Mouse (Mus musculus) MEL (cell line): Measurements from ENCODE around the gene Cep295nl. TPM values are rescaled to one million over a fixed set of nuclear protein-coding genes. Genes with fewer than 3 reads are reported as not detected.
"Not testable (repeated sequence)": the region's sequence is repeated elsewhere in the genome, so short reads cannot be mapped to it uniquely, and the experiment has no call there.

Source experiments
- DNase-seq: peaks from one replicate; pipeline ENCODE4 v3.0.0; 2011; ENCODE audit warnings: low read depth, low spot score
- H3K27ac ChIP-seq: 2 replicates; pipeline ENCODE4 v1.5.1; 2012; ENCODE audit warnings: low read depth, mild to moderate bottlenecking, control low read depth, low read length, moderate library complexity; ENCODE audit not compliant: control insufficient read depth
- H3K27me3 ChIP-seq, 2 experiments: fragments of 150-350 bp in 1 of 2; sonication (generic) in 1 of 2; 2 replicates each; pipeline ENCODE4 v1.6.1; 2012; ENCODE audit warnings: low read length in 2 of 2, mild to moderate bottlenecking in 2 of 2, improper control_type of control experiment in 1 of 2, moderate library complexity in 1 of 2; ENCODE audit not compliant: insufficient read depth in 2 of 2, control insufficient read depth in 1 of 2
- H3K36me3 ChIP-seq, 2 experiments: 2 replicates each; pipeline ENCODE4 v1.6.1; 2012 to 2014; ENCODE audit warnings: low read length in 2 of 2, improper control_type of control experiment in 1 of 2, inconsistent platforms in 1 of 2, mild to moderate bottlenecking in 1 of 2; ENCODE audit not compliant: insufficient read depth in 2 of 2, control insufficient read depth in 1 of 2
- H3K4me1 ChIP-seq, 2 experiments: fragments of 150-350 bp in 1 of 2; sonication (generic) in 1 of 2; 2 replicates each; pipeline ENCODE4 v1.6.1; 2012; ENCODE audit warnings: low read length in 2 of 2, improper control_type of control experiment in 1 of 2, mild to moderate bottlenecking in 1 of 2; ENCODE audit not compliant: insufficient read depth in 2 of 2, control insufficient read depth in 1 of 2
- H3K4me3 ChIP-seq, 2 experiments: fragments of 150-350 bp in 1 of 2; sonication (generic) in 1 of 2; 2 replicates each; pipeline ENCODE4 v1.5.1; 2012; ENCODE audit warnings: low read depth in 2 of 2, low read length in 2 of 2, mild to moderate bottlenecking in 2 of 2, moderate library complexity in 2 of 2, control low read depth in 1 of 2, improper control_type of control experiment in 1 of 2; ENCODE audit not compliant: control insufficient read depth in 1 of 2, insufficient read depth in 1 of 2
- H3K79me2 ChIP-seq: 2 replicates; pipeline ENCODE4 v1.6.1; 2012; ENCODE audit warnings: mild to moderate bottlenecking, low read length, moderate library complexity; ENCODE audit not compliant: control insufficient read depth, poor library complexity, insufficient read depth
- H3K9ac ChIP-seq: 2 replicates; pipeline ENCODE4 v1.6.1; 2012; ENCODE audit warnings: low read depth, mild to moderate bottlenecking, control low read depth, low read length, moderate library complexity; ENCODE audit not compliant: control insufficient read depth, poor library complexity, severe bottlenecking
- H3K9me3 ChIP-seq: fragments of 150-350 bp; sonication (generic); replicated peaks from 2 replicates; pipeline ENCODE4 v1.6.1; 2012; ENCODE audit warnings: mild to moderate bottlenecking, low read length, improper control_type of control experiment, moderate library complexity; ENCODE audit not compliant: insufficient read depth
- CTCF ChIP-seq, 3 experiments: IDR thresholded peaks in 2 of 3; conservative IDR thresholded peaks in 1 of 3; 2 replicates each; pipeline ENCODE4 v1.5.1; 2011 to 2012; ENCODE audit warnings: low read length in 3 of 3, low read depth in 2 of 3, mild to moderate bottlenecking in 2 of 3, improper control_type of control experiment in 1 of 3, inconsistent platforms in 1 of 3, mixed read lengths in 1 of 3, moderate library complexity in 1 of 3; ENCODE audit not compliant: control insufficient read depth in 1 of 3, insufficient read depth in 1 of 3, poor library complexity in 1 of 3, severe bottlenecking in 1 of 3
- GABPA ChIP-seq: IDR thresholded peaks from 2 replicates; pipeline ENCODE4 v1.6.1; 2012; ENCODE audit warnings: low read depth, mild to moderate bottlenecking, inconsistent platforms, low read length, improper control_type of control experiment, moderate library complexity
- POLR2A ChIP-seq, 2 experiments: IDR thresholded peaks; 2 replicates each; pipeline ENCODE4 v1.6.1; 2011 to 2012; ENCODE audit warnings: low read length in 2 of 2, mild to moderate bottlenecking in 2 of 2, control low read depth in 1 of 2, improper control_type of control experiment in 1 of 2, low read depth in 1 of 2, moderate library complexity in 1 of 2; ENCODE audit not compliant: control insufficient read depth in 1 of 2, insufficient read depth in 1 of 2, poor library complexity in 1 of 2
- RAD21 ChIP-seq: IDR thresholded peaks from 2 replicates; pipeline ENCODE4 v1.6.1; 2011; ENCODE audit warnings: mild to moderate bottlenecking, low read depth, low read length, improper control_type of control experiment
- SMC3 ChIP-seq: IDR thresholded peaks from 2 replicates; pipeline ENCODE4 v1.6.1; 2011; ENCODE audit warnings: low read depth, low read length, improper control_type of control experiment
- USF1 ChIP-seq: IDR thresholded peaks from 2 replicates; pipeline ENCODE4 v1.6.1; 2014; ENCODE audit warnings: low read depth, mild to moderate bottlenecking, inconsistent platforms, low read length, improper control_type of control experiment, moderate library complexity
- ZC3H11A ChIP-seq: IDR thresholded peaks from 2 replicates; pipeline ENCODE4 v1.6.1; 2012; ENCODE audit warnings: low read depth, mild to moderate bottlenecking, inconsistent platforms, low read length, improper control_type of control experiment
- ZKSCAN1 ChIP-seq: IDR thresholded peaks from 2 replicates; pipeline ENCODE4 v1.6.1; 2012; ENCODE audit warnings: low read depth, mild to moderate bottlenecking, inconsistent platforms, low read length, improper control_type of control experiment, moderate library complexity
- polyA plus RNA-seq, 2 experiments: library from polyadenylated mRNA; stranded (reverse) in 1 of 2; unstranded in 1 of 2; fragments of >175 nt in 1 of 2; fragments of >200 nt in 1 of 2; gene quantifications; 2 replicates each; pipeline versions ENCODE4 v1.2.1 to v1.2.4; 2012; ENCODE audit warnings: low replicate concordance in 2 of 2, low read depth in 1 of 2; ENCODE audit not compliant: insufficient read length in 2 of 2, insufficient read depth in 1 of 2, missing spikeins in 1 of 2
- total RNA-seq: library from RNA; depleted of rRNA; stranded (reverse); fragments of 300-350 nt; gene quantifications from 2 replicates; pipeline ENCODE4 v1.2.3, GENCODE M21; 2012; rRNA removed

Cep295nl gene
- not detected in 2 replicates for total RNA-seq
- not detected for polyA plus RNA-seq

GRCm38 (mm10) chr11:118342400-118342981 is at the start of gene Cep295nl:
Gene Cep295nl, minus strand, starts transcription at chr11:118342500.
- TF ChIP-seq USF1 (no peak), ZKSCAN1 (no peak)
- DNase-seq = no peak
- H3K36me3 ChIP-seq = no peaks in the 10 kb centered on the region

GRCm38 (mm10) chr11:118387816-118388215 is 45.5 kb upstream of the Cep295nl start:
- H3K27ac ChIP-seq, H3K27me3 ChIP-seq, H3K36me3 ChIP-seq, H3K4me1 ChIP-seq, H3K9ac ChIP-seq, DNase-seq, H3K9me3 ChIP-seq, H3K79me2 ChIP-seq, H3K4me3 ChIP-seq: not testable (repeated sequence)

More at GRCm38 (mm10) chr11:118342400-118342981, at the start of gene Cep295nl:
- no peak within 1 kb of the TSS for H3K4me3 ChIP-seq
- H3K9me3 ChIP-seq = no peaks in the 10 kb centered on the region
- no peaks in the 10 kb centered on the region for H3K79me2 ChIP-seq
- H3K27me3 ChIP-seq = peaks cover 10 to 21% of the 10 kb centered on the region in 2 experiments
- no peak within 1 kb of the TSS for H3K27ac ChIP-seq
- H3K4me1 ChIP-seq = no peaks in the 10 kb centered on the region
- no peak within 1 kb of the TSS for H3K9ac ChIP-seq

- H3K9me3 ChIP-seq = no peaks in the 10 kb centered on the region
- H3K36me3 ChIP-seq = no peaks in the 10 kb centered on the region
- DNase-seq = peak; percentile 82
- H3K4me3 ChIP-seq = no peak overlapping the region
- peaks cover 0 to 3% of the 10 kb centered on the region in 2 experiments; a peak in 2 of 4 replicates for H3K27me3 ChIP-seq
- H3K27ac ChIP-seq = no peak overlapping the region
- TF ChIP-seq SMC3 = peak; percentile 84
- TF ChIP-seq CTCF (IDR thresholded peaks at IDR 0.05 in 2 of 3, conservative IDR thresholded peaks at IDR 0.05 in 1 of 3; ENCODE audit: control insufficient read depth in 1 of 3, insufficient read depth in 1 of 3, low read depth in 2 of 3, low read length in 3 of 3, poor library complexity in 1 of 3, severe bottlenecking in 1 of 3) = peak; percentile 75 to 97 (median 89)
- TF ChIP-seq GABPA = no peak
- TF ChIP-seq RAD21 = peak; percentile 76
- no peak for TF ChIP-seq POLR2A (IDR thresholded peaks at IDR 0.05; ENCODE audit: control insufficient read depth in 1 of 2, insufficient read depth in 1 of 2, low read depth in 1 of 2, low read length in 2 of 2, poor library complexity in 1 of 2)
- peak; percentile 50; the same call in 1 of the 2 replicates for TF ChIP-seq ZC3H11A
- H3K9ac ChIP-seq = no peak overlapping the region
- H3K4me1 ChIP-seq = 0 out of 4 replicates have a peak, but pooled peaks cover 0 to 2% of the 10 kb centered on the region in 2 experiments
- H3K79me2 ChIP-seq = no peaks in the 10 kb centered on the region
Observed at GRCm38 (mm10) chr11:118379251-118380009, 37.1 kb upstream of the Cep295nl start.
